Mouse (Mus musculus) liver, postnatal 0 days (tissue): ENCODE data around the gene Kcnj10.

Experiments used
- CTCF ChIP-seq: sonication (generic); IDR thresholded peaks from 2 replicates; pipeline ENCODE4 v1.5.1; 2016; ENCODE audit warnings: antibody characterized with exemption, low read depth
- EP300 ChIP-seq: IDR thresholded peaks from 2 replicates; pipeline ENCODE4 v1.6.1; 2016; ENCODE audit warnings: antibody characterized with exemption, low read depth, mild to moderate bottlenecking

DNA sequence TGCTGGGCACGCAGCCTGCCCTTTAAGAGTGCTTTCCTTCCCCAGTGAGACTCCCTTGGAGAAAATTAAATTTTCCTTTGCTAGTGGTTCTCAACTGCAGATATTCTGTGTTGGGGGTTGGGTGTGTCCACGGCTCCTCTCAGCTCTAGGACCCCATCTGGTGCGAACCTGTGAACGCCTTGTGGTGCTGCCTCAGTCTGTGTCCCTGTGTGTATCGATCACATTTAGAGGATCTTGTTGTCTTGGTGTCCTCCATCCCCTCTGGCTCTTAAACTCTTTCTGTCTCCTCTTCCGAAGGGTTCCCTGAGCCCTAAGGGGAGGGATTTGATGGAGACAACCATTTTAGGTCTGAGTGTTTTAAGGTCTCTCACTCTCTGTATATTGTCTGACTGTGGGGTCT lies 79.2 kb downstream of the Kcnj10 start:
- TF ChIP-seq CTCF = no peak
- no peak for TF ChIP-seq EP300
